Mouse (Mus musculus) frontal cortex, postnatal 25 days (tissue): ENCODE results near the gene Zdhhc19.

Experiments
- DNase-seq, 2 experiments: peaks; one replicate each; pipeline ENCODE4 v3.0.0; 2022; ENCODE audit warnings: low spot score in 2 of 2

Zdhhc19 gene

GRCm38 (mm10) chr16:32608712-32609400 is 112.8 kb downstream of the Zdhhc19 start, which contains the start of gene Tfrc:
TSS of gene Tfrc (plus strand) at chr16:32608920.
- peak; percentile 90 to 92 for DNase-seq

- no peak for DNase-seq
These were observed 113.3 kb downstream of the Zdhhc19 start for GRCm38 (mm10) chr16:32609401-32609779.

GRCm38 (mm10) chr16:32610460-32611255 is 114.6 kb downstream of the Zdhhc19 start:
- no peak for DNase-seq
